Mouse (Mus musculus) ES-E14 (cell line): ENCODE results near the gene Zfp282.
"Not testable (repeated sequence)": the region's sequence is repeated elsewhere in the genome, so short reads cannot be mapped to it uniquely, and the experiment has no call there.

Experiments
- CHD2 ChIP-seq: IDR thresholded peaks from 2 replicates; pipeline ENCODE4 v1.6.1; 2014; ENCODE audit warnings: mild to moderate bottlenecking, low read depth, low read length, inconsistent platforms
- ZC3H11A ChIP-seq: IDR thresholded peaks from 2 replicates; pipeline ENCODE4 v1.6.1; 2012; ENCODE audit warnings: low read depth, mild to moderate bottlenecking, inconsistent platforms, low read length, borderline replicate concordance
- ZNF384 ChIP-seq: IDR thresholded peaks from 2 replicates; pipeline ENCODE4 v1.6.1; 2012; ENCODE audit warnings: low read depth, low read length, inconsistent platforms

GRCm38 (mm10) chr6:47857729-47858128, 19.3 kb upstream of the Zfp282 start:
- not testable (repeated sequence) for TF ChIP-seq CHD2, ZNF384, ZC3H11A
